Mouse (Mus musculus): Measurements from ENCODE around the gene Zfhx3. TPM values are rescaled to one million over a fixed set of nuclear protein-coding genes. Genes with fewer than 3 reads are reported as not detected.
A peak's percentile ranks its signal among the peaks of the same experiment; 100 is the strongest.

Zfhx3 gene
- polyA plus RNA-seq, 1 experiment from 2014 or later: 34.7 TPM

- H3K9me3 ChIP-seq (ENCODE audit: control insufficient read depth, low read length): no peaks in the 10 kb centered on the region
- DNase-seq (ENCODE audit: low spot score) (no peak), ATAC-seq (ENCODE audit: low FRiP score) (no peak)
- H3K9ac ChIP-seq: no peak overlapping the region
- peaks cover 4% of the 10 kb centered on the region; the same call in 1 of the 2 replicates for H3K27me3 ChIP-seq (ENCODE audit: control insufficient read depth, insufficient read depth, low read length)
- 0 out of 2 replicates have a peak, but pooled peaks cover 3% of the 10 kb centered on the region for H3K4me1 ChIP-seq (replicated peaks; ENCODE audit: control insufficient read depth, insufficient read depth, low read length)
- WGBS: 60% methylated on average over 9 of the region's 9 CpGs
- no peak overlapping the region for H3K27ac ChIP-seq
- no peak overlapping the region for H3K4me3 ChIP-seq (replicated peaks; ENCODE audit: low read length)
- H3K36me3 ChIP-seq (replicated peaks; ENCODE audit: control insufficient read depth, insufficient read depth): no peaks in the 10 kb centered on the region
- no peak overlapping the region for H3K4me2 ChIP-seq (replicated peaks)
These were observed 420.0 kb downstream of the Zfhx3 start for GRCm38 (mm10) chr8:108362421-108362820.

GRCm38 (mm10) chr8:108363435-108363834 is 421.0 kb downstream of the Zfhx3 start:
- Histone ChIP-seq H3K4me1 (replicated peaks; ENCODE audit: control insufficient read depth, insufficient read depth, low read length) (0 out of 2 replicates have a peak, but pooled peaks cover 3% of the 10 kb centered on the region), H3K4me2 (replicated peaks) (no peak overlapping the region), H3K9me3 (ENCODE audit: control insufficient read depth, low read length) (no peaks in the 10 kb centered on the region), H3K27me3 (ENCODE audit: control insufficient read depth, insufficient read depth, low read length) (peaks cover 4% of the 10 kb centered on the region; the same call in 1 of the 2 replicates), H3K27ac (no peak overlapping the region), H3K36me3 (replicated peaks; ENCODE audit: control insufficient read depth, insufficient read depth) (no peaks in the 10 kb centered on the region), H3K9ac (no peak overlapping the region), H3K4me3 (replicated peaks; ENCODE audit: low read length) (no peak overlapping the region)
- WGBS: 18% methylated on average over 5 of the region's 5 CpGs
- ATAC-seq (ENCODE audit: low FRiP score): no peak
- DNase-seq (ENCODE audit: low spot score): no peak

- no peaks in the 10 kb centered on the region for H3K9me3 ChIP-seq (ENCODE audit: control insufficient read depth, low read length)
- H3K4me1 ChIP-seq (replicated peaks; ENCODE audit: control insufficient read depth, insufficient read depth, low read length): 0 out of 2 replicates have a peak, but pooled peaks cover 3% of the 10 kb centered on the region
- 65% methylated on average over 8 of the region's 8 CpGs for WGBS
- H3K27me3 ChIP-seq (ENCODE audit: control insufficient read depth, insufficient read depth, low read length): peaks cover 4% of the 10 kb centered on the region; the same call in 1 of the 2 replicates
- H3K9ac ChIP-seq: no peak overlapping the region
- no peaks in the 10 kb centered on the region for H3K36me3 ChIP-seq (replicated peaks; ENCODE audit: control insufficient read depth, insufficient read depth)
- no peak overlapping the region for H3K4me2 ChIP-seq (replicated peaks)
- no peak overlapping the region for H3K4me3 ChIP-seq (replicated peaks; ENCODE audit: low read length)
- ATAC-seq (ENCODE audit: low FRiP score) (no peak), DNase-seq (ENCODE audit: low spot score) (no peak)
- no peak overlapping the region for H3K27ac ChIP-seq
These were observed 421.4 kb downstream of the Zfhx3 start for GRCm38 (mm10) chr8:108363856-108364255.

- Histone ChIP-seq H3K27me3 (ENCODE audit: control insufficient read depth, insufficient read depth, low read length) (peaks cover 17% of the 10 kb centered on the region), H3K9me3 (ENCODE audit: control insufficient read depth, low read length) (no peaks in the 10 kb centered on the region), H3K4me2 (replicated peaks) (no peak overlapping the region), H3K36me3 (replicated peaks; ENCODE audit: control insufficient read depth, insufficient read depth) (no peaks in the 10 kb centered on the region), H3K4me1 (replicated peaks; ENCODE audit: control insufficient read depth, insufficient read depth, low read length) (0 out of 2 replicates have a peak, but pooled peaks cover 4% of the 10 kb centered on the region), H3K9ac (no peak overlapping the region), H3K4me3 (replicated peaks; ENCODE audit: low read length) (no peak overlapping the region), H3K27ac (no peak overlapping the region)
- WGBS: 26% methylated on average over 6 of the region's 6 CpGs
- DNase-seq (ENCODE audit: low spot score) (peak; percentile 45), ATAC-seq (ENCODE audit: low FRiP score) (no peak)
These were observed 426.6 kb downstream of the Zfhx3 start for GRCm38 (mm10) chr8:108369081-108369480.

- no peak overlapping the region for H3K9ac ChIP-seq
- no peak overlapping the region for H3K4me2 ChIP-seq (replicated peaks)
- H3K36me3 ChIP-seq (replicated peaks; ENCODE audit: control insufficient read depth, insufficient read depth): no peaks in the 10 kb centered on the region
- WGBS: 91% methylated on average over 6 of the region's 6 CpGs
- 0 out of 2 replicates have a peak, but pooled peaks cover 4% of the 10 kb centered on the region for H3K4me1 ChIP-seq (replicated peaks; ENCODE audit: control insufficient read depth, insufficient read depth, low read length)
- H3K27me3 ChIP-seq (ENCODE audit: control insufficient read depth, insufficient read depth, low read length): peaks cover 27% of the 10 kb centered on the region
- H3K27ac ChIP-seq: no peak overlapping the region
- no peak for DNase-seq (ENCODE audit: low spot score)
- no peaks in the 10 kb centered on the region for H3K9me3 ChIP-seq (ENCODE audit: control insufficient read depth, low read length)
- H3K4me3 ChIP-seq (replicated peaks; ENCODE audit: low read length): no peak overlapping the region
- no peak for ATAC-seq (ENCODE audit: low FRiP score)
These were observed 428.3 kb downstream of the Zfhx3 start for GRCm38 (mm10) chr8:108370731-108371130.

GRCm38 (mm10) chr8:108373046-108373445 is 430.6 kb downstream of the Zfhx3 start:
- Histone ChIP-seq H3K27me3 (ENCODE audit: control insufficient read depth, insufficient read depth, low read length) (peaks cover 36% of the 10 kb centered on the region), H3K36me3 (replicated peaks; ENCODE audit: control insufficient read depth, insufficient read depth) (no peaks in the 10 kb centered on the region), H3K27ac (no peak overlapping the region), H3K9ac (no peak overlapping the region), H3K9me3 (ENCODE audit: control insufficient read depth, low read length) (no peaks in the 10 kb centered on the region), H3K4me2 (replicated peaks) (no peak overlapping the region), H3K4me3 (replicated peaks; ENCODE audit: low read length) (no peak overlapping the region), H3K4me1 (replicated peaks; ENCODE audit: control insufficient read depth, insufficient read depth, low read length) (0 out of 2 replicates have a peak, but pooled peaks cover 4% of the 10 kb centered on the region)
- WGBS: 29% methylated on average over 7 of the region's 7 CpGs
- DNase-seq (ENCODE audit: low spot score) (no peak), ATAC-seq (ENCODE audit: low FRiP score) (no peak)

- ATAC-seq (ENCODE audit: low FRiP score): peak; percentile 27; the same call in 1 of the 2 replicates
- Histone ChIP-seq H3K27me3 (ENCODE audit: control insufficient read depth, insufficient read depth, low read length) (peaks cover 41% of the 10 kb centered on the region), H3K9ac (no peak overlapping the region), H3K4me1 (replicated peaks; ENCODE audit: control insufficient read depth, insufficient read depth, low read length) (0 out of 2 replicates have a peak, but pooled peaks cover 4% of the 10 kb centered on the region), H3K9me3 (ENCODE audit: control insufficient read depth, low read length) (no peaks in the 10 kb centered on the region), H3K27ac (no peak overlapping the region), H3K4me3 (replicated peaks; ENCODE audit: low read length) (no peak overlapping the region), H3K36me3 (replicated peaks; ENCODE audit: control insufficient read depth, insufficient read depth) (no peaks in the 10 kb centered on the region), H3K4me2 (replicated peaks) (no peak overlapping the region)
- no peak for DNase-seq (ENCODE audit: low spot score)
- WGBS: 46% methylated on average over 2 of the region's 2 CpGs
These were observed 435.6 kb downstream of the Zfhx3 start for GRCm38 (mm10) chr8:108378036-108378435.

- no peaks in the 10 kb centered on the region for H3K9me3 ChIP-seq (ENCODE audit: control insufficient read depth, low read length)
- H3K9ac ChIP-seq: no peak overlapping the region
- 51% methylated on average over 4 of the region's 4 CpGs for WGBS
- H3K27ac ChIP-seq: no peak overlapping the region
- DNase-seq (ENCODE audit: low spot score) (no peak), ATAC-seq (ENCODE audit: low FRiP score) (no peak)
- H3K4me2 ChIP-seq (replicated peaks): no peak overlapping the region
- no peak overlapping the region for H3K4me3 ChIP-seq (replicated peaks; ENCODE audit: low read length)
- peaks cover 15% of the 10 kb centered on the region for H3K27me3 ChIP-seq (ENCODE audit: control insufficient read depth, insufficient read depth, low read length)
- H3K4me1 ChIP-seq (replicated peaks; ENCODE audit: control insufficient read depth, insufficient read depth, low read length): peaks cover 22% of the 10 kb centered on the region
- H3K36me3 ChIP-seq (replicated peaks; ENCODE audit: control insufficient read depth, insufficient read depth): no peaks in the 10 kb centered on the region
These were observed 440.7 kb downstream of the Zfhx3 start for GRCm38 (mm10) chr8:108383121-108383520.

- Histone ChIP-seq H3K4me3 (replicated peaks; ENCODE audit: low read length) (no peak overlapping the region), H3K4me2 (replicated peaks) (peak overlapping the region; percentile 40), H3K27ac (peak overlapping the region; percentile 66), H3K4me1 (replicated peaks; ENCODE audit: control insufficient read depth, insufficient read depth, low read length) (peaks cover 35% of the 10 kb centered on the region), H3K36me3 (replicated peaks; ENCODE audit: control insufficient read depth, insufficient read depth) (no peaks in the 10 kb centered on the region), H3K9me3 (ENCODE audit: control insufficient read depth, low read length) (no peaks in the 10 kb centered on the region), H3K27me3 (ENCODE audit: control insufficient read depth, insufficient read depth, low read length) (peaks cover 3% of the 10 kb centered on the region; the same call in 1 of the 2 replicates), H3K9ac (peak overlapping the region; percentile 36; the same call in 1 of the 2 replicates)
- peak; percentile 66 for ATAC-seq (ENCODE audit: low FRiP score)
- 13% methylated on average over 22 of the region's 22 CpGs for WGBS
- DNase-seq (ENCODE audit: low spot score): peak; percentile 69
These were observed 444.9 kb downstream of the Zfhx3 start for GRCm38 (mm10) chr8:108387160-108387912.

Data from hindbrain, embryonic 14.5 days (tissue).